Mouse (Mus musculus): ENCODE results near the gene Pkp4. TPM values are rescaled to one million over a fixed set of nuclear protein-coding genes. Genes with fewer than 3 reads are reported as not detected.

Pkp4 gene
- polyA plus RNA-seq, 1 experiment from 2014 or later = 25.1 TPM

DNA sequence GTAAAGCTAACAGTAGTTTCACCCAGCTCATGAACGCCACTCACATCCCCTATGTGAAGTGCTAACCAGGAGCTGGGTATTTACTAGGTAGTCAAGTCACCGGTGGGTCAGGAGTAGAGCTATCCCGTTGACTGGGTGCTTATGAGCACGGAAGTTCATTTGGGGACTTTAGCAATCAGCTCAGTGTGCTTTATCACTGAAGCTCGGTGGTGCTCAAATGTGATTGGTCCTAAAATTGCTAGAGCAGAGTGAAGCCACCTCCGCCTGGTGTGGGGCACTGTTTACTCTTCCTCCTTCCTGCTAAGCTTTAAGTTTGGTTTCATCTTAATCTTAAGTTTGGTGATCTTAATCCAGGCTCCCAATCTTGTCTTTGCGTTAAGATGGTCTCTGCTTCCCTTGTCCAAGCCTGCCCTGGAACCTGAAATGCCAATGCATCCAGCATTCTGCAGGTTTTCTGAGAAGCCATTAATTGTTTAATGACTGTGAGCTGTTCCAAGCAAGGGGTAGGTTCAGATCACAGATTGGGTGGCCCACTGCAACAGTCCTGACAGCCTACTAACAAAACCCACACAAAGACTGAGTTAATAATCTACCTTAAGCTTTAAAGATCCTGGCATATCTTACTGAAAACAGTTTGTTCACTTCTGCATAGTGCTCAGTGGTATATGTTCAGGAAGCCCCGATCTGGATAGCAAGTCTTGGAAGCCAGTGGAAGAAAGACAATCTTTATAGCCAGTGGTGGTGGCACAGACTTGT, 67.0 kb downstream of the Pkp4 start:
- no peaks in the 10 kb centered on the region for H3K36me3 ChIP-seq
- no peak overlapping the region for H3K27ac ChIP-seq

DNA sequence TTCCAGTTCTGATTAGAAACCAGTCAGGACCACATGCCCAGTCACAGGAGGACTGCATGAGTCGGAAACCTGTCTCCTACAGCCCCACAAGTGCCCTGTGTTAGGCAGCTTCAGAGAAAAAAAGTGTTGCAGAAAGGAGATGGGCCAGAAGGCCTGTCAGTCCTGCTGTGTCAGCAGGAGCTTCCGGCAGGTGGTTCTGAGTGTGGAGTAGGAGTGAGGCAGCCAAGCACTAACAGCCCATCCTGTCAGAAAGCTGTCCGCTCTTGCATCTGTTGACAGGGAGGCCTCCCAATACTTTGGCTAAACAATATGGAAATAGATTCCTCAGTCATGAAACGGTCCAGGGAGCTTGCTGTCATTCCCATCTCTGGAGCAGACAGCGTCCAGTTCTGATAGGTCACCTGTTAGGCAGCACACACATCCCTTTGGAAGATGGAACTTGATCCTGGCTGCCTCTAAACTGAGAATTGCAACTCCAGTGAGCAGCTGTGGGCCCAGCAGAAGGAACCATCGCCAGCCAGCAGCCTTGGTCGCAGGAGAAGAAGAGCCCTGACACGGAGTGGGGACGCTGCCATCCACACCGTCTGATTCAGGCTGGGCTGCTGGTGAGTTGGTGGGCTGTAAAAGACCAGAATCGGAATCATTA, 68.7 kb downstream of the Pkp4 start:
- Histone ChIP-seq H3K4me1 (no peaks in the 10 kb centered on the region), H3K36me3 (no peaks in the 10 kb centered on the region), H3K4me2 (replicated peaks) (no peak overlapping the region), H3K27ac (no peak overlapping the region), H3K4me3 (no peak overlapping the region), H3K9ac (no peak overlapping the region), H3K9me3 (no peaks in the 10 kb centered on the region), H3K27me3 (no peaks in the 10 kb centered on the region)
- ATAC-seq (ENCODE audit: insufficient number of reproducible peaks, insufficient read depth, low FRiP score, low TSS enrichment) = no peak
- 88% methylated on average over 11 of the region's 11 CpGs for WGBS

More for the DNA sequence above, 67.0 kb downstream of the Pkp4 start:
- no peak overlapping the region for H3K9ac ChIP-seq
- H3K9me3 ChIP-seq = no peaks in the 10 kb centered on the region
- WGBS = 90% methylated on average over 8 of the region's 8 CpGs
- H3K4me1 ChIP-seq = no peaks in the 10 kb centered on the region
- H3K4me3 ChIP-seq = no peak overlapping the region
- no peaks in the 10 kb centered on the region for H3K27me3 ChIP-seq
- ATAC-seq (ENCODE audit: insufficient number of reproducible peaks, insufficient read depth, low FRiP score, low TSS enrichment) = no peak
- no peak overlapping the region for H3K4me2 ChIP-seq (replicated peaks)

DNA sequence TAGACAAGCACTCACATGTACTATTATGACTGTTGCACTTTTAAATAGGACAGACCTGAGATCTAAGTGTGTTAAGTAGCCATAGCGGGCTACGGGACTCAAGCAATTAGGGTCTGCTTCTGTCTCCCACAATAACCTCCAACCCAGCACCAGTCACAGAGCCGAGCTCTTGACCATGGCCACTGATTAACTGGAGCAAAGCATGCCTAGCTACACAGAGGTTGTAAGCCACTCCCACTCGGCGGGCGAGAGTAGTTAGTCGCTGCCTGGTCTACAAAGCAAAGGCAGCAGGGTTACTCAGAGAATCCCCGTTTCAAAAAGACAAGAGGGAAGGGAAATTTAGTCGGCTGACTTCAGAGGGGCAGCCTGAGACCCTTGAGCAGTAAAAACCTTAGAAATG, 70.0 kb downstream of the Pkp4 start:
- no peak for ATAC-seq (ENCODE audit: insufficient number of reproducible peaks, insufficient read depth, low FRiP score, low TSS enrichment)
- no peaks in the 10 kb centered on the region for H3K9me3 ChIP-seq
- no peaks in the 10 kb centered on the region for H3K27me3 ChIP-seq
- no peaks in the 10 kb centered on the region for H3K4me1 ChIP-seq
- H3K27ac ChIP-seq = no peak overlapping the region
- H3K4me3 ChIP-seq = no peak overlapping the region
- WGBS = 57% methylated on average over 9 of the region's 9 CpGs
- H3K9ac ChIP-seq = no peak overlapping the region
- H3K36me3 ChIP-seq = no peaks in the 10 kb centered on the region
- H3K4me2 ChIP-seq (replicated peaks) = no peak overlapping the region

DNA sequence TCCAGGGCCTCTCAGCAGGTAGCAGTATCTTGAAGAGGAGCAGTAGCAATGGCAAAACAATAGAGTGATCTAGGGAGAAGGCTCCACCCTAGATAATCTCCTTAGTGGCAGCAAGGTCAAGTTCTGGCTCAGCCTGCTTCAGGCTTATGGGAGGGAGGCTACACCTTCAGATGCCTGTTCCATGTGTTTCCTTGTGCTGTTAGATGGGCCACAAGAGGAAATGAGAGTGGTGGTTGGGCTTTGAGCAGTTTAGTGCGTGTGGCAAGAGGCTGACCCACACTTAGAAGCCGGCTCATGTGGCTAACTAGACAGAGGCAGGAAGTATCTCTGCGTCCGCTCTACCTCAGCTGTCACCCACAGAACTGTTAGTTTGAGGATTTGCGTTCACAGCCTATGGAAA, 70.9 kb downstream of the Pkp4 start:
- ATAC-seq (ENCODE audit: insufficient number of reproducible peaks, insufficient read depth, low FRiP score, low TSS enrichment) = no peak
- H3K9me3 ChIP-seq = no peaks in the 10 kb centered on the region
- H3K36me3 ChIP-seq = no peaks in the 10 kb centered on the region
- 86% methylated on average over 5 of the region's 5 CpGs for WGBS
- no peak overlapping the region for H3K4me3 ChIP-seq
- H3K27me3 ChIP-seq = no peaks in the 10 kb centered on the region
- no peak overlapping the region for H3K9ac ChIP-seq
- no peaks in the 10 kb centered on the region for H3K4me1 ChIP-seq
- no peak overlapping the region for H3K27ac ChIP-seq
- H3K4me2 ChIP-seq (replicated peaks) = no peak overlapping the region

DNA sequence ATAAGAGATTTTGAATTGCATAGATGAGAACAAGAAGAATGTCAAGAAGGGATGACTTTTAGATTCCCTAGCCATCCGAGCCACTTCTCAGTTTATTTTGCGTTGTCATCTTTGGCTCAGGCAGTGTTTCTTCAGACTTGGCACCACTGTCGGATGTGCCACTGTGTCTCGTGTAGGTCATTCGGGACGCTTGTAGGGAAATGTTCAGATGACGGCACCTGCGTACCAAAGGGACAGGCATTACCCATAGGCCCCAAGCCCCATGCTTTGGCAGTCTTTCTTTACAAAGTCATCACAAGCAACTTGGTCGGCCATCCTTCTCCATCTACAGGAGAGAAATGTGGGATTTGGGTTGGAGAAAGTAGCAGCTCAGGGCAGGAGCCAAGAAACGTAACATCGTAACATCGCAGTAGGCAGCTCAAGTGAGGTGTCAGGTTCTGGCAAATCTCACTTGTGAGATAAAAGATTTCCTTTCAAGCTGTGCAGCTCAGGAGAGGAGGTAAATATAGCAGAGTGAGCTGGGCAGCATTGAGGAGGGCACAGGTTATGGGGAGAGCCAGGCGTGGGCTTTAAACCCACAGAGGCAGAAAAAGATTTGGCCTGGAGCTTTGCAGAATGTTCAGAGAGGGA, 72.8 kb downstream of the Pkp4 start:
- no peaks in the 10 kb centered on the region for H3K36me3 ChIP-seq
- H3K27ac ChIP-seq = no peak overlapping the region
- H3K4me3 ChIP-seq = no peak overlapping the region
- 91% methylated on average over 13 of the region's 13 CpGs for WGBS
- H3K27me3 ChIP-seq = no peaks in the 10 kb centered on the region
- no peaks in the 10 kb centered on the region for H3K9me3 ChIP-seq
- no peak overlapping the region for H3K4me2 ChIP-seq (replicated peaks)
- no peak overlapping the region for H3K9ac ChIP-seq
- no peaks in the 10 kb centered on the region for H3K4me1 ChIP-seq
- no peak for ATAC-seq (ENCODE audit: insufficient number of reproducible peaks, insufficient read depth, low FRiP score, low TSS enrichment)

DNA sequence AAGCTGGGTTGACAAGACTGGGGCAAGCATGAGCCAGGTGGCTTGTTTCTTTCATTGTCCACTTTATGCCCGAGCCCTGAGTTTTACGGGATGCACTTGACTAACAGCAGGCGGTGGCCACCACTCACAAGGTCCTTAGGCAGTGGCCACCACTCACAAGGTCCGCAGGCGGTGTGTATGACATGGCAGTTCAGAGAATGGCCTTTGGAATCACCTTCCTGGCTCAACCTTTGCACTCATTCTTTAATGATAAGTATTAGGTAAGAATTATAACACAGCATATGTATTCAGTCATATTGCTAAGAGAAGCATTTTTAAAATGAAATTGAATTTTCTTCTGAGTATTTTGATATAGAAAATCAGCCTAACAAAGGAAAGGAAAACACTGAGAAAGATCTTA, 73.3 kb downstream of the Pkp4 start:
- no peak for ATAC-seq (ENCODE audit: insufficient number of reproducible peaks, insufficient read depth, low FRiP score, low TSS enrichment)
- Histone ChIP-seq H3K9ac (no peak overlapping the region), H3K4me2 (replicated peaks) (no peak overlapping the region), H3K4me3 (no peak overlapping the region), H3K36me3 (no peaks in the 10 kb centered on the region), H3K27ac (no peak overlapping the region), H3K9me3 (no peaks in the 10 kb centered on the region), H3K4me1 (no peaks in the 10 kb centered on the region), H3K27me3 (no peaks in the 10 kb centered on the region)
- 96% methylated on average over 5 of the region's 5 CpGs for whole genome bisulfite sequencing

DNA sequence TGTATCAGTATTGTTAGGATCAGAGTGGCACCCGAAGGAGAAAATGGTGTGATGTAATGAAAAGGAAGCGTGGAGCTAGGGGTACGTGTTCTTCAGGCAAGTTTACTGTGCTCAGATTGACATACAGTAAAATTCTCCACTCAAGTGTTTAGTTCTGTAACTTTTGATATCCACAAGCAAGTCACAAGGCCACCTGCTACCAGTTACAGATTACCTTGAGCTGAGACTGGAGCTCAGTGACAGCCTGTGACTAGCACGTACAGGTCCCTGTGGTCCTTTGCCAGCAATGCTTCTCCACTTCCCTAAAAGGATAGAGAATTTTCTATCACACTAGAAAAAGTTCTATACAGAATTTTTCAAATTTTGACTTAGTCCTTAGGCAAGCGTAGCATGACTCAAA, 73.9 kb downstream of the Pkp4 start:
- Histone ChIP-seq H3K27ac (no peak overlapping the region), H3K4me3 (no peak overlapping the region), H3K4me1 (no peaks in the 10 kb centered on the region), H3K4me2 (replicated peaks) (no peak overlapping the region), H3K9ac (no peak overlapping the region), H3K27me3 (no peaks in the 10 kb centered on the region), H3K9me3 (no peaks in the 10 kb centered on the region), H3K36me3 (no peaks in the 10 kb centered on the region)
- 92% methylated on average over 5 of the region's 5 CpGs for WGBS
- no peak for ATAC-seq (ENCODE audit: insufficient number of reproducible peaks, insufficient read depth, low FRiP score, low TSS enrichment)

DNA sequence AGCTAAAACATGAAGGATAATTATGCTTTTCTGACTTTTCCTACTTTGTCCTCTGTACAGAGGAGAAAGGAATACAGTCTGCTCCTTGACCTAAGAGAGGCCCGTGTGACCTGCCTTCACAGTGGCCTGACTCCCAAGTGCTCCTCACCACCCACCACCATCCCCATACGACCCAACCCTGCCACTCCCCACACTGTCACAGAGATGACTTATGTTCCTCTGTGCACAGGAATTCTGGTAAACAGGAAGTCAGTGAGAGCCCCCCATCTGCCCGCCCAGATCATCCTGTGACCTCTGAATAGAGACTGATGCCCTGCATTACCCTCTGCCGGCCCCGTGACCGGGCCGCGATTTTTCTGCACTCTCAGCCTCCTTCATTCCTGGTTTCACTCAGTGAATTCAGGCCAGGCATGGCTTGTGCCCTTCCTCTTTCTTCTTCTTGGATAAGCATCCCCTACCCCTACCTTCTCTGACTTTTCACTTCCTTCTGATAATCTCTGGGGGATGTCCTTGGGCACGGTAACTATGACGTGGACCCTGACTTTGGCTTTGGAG, 79.3 kb downstream of the Pkp4 start:
- H3K4me3 ChIP-seq = no peak overlapping the region
- 76% methylated on average over 10 of the region's 10 CpGs for WGBS
- H3K4me1 ChIP-seq = no peaks in the 10 kb centered on the region
- H3K9me3 ChIP-seq = no peaks in the 10 kb centered on the region
- H3K4me2 ChIP-seq (replicated peaks) = no peak overlapping the region
- no peak for ATAC-seq (ENCODE audit: insufficient number of reproducible peaks, insufficient read depth, low FRiP score, low TSS enrichment)
- H3K36me3 ChIP-seq = 0 out of 2 replicates have a peak, but pooled peaks cover 2% of the 10 kb centered on the region
- H3K27ac ChIP-seq = no peak overlapping the region
- H3K27me3 ChIP-seq = no peaks in the 10 kb centered on the region
- H3K9ac ChIP-seq = no peak overlapping the region

DNA sequence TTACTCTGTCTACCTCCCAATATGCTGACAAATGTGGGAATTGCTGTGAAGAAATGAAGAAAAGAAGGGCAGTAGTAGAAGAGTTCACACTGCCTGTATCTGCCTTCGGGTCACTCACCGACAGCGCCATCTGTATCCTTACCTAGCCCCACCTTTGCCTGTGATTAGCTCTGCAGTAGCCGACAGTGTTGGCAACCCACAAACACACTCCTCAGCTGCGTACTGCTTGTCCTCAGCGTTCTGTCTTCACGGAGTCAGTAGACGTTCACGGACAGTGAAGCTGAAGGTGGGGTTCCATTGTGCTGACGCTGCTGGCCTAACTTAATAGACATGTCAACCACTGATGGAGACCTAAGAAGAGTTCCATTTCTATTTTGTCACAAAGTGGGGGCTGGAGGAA, 81.5 kb downstream of the Pkp4 start:
- Histone ChIP-seq H3K4me1 (no peaks in the 10 kb centered on the region), H3K9me3 (no peaks in the 10 kb centered on the region), H3K27me3 (no peaks in the 10 kb centered on the region), H3K27ac (no peak overlapping the region), H3K9ac (no peak overlapping the region), H3K4me3 (no peak overlapping the region), H3K4me2 (replicated peaks) (no peak overlapping the region), H3K36me3 (0 out of 2 replicates have a peak, but pooled peaks cover 2% of the 10 kb centered on the region)
- 95% methylated on average over 10 of the region's 10 CpGs for WGBS
- ATAC-seq (ENCODE audit: insufficient number of reproducible peaks, insufficient read depth, low FRiP score, low TSS enrichment) = no peak

DNA sequence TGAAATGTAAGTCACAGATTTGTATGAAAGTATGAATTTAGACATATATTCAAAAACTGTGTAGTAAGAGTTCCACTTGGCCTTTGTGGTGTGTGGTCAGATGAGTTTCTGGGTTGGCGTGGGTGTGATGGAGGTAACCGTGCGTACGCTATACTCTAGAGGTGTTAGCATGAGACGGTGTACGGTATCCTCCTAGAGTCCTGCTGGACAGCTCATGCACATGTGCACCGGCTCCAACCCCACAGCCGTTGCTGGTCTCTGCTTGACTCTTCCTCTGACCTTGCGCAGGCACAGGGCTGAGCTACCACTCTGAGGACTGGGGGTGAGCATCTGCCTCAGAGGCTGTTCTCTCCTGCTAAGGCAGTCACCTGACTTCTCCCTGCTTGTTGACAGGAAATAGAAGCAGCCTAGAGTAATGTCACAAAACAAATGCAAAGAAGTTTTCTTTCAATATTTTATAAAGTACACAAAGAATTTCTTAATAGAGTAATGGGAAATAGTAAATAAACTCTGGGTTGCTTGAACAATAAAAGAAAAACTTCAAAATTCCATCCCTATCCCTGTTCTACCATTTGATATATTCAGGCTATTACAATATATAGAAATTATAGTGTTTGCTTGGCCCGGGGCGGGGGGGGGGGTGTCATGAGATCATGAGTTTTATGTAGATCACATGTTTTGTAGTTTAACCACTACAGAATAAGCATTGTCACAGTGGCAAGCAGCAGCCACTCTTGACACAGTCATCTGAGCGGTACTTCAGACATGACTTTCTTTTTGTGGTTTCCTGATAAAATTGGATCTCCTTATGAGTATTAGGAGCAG, 83.8 kb downstream of the Pkp4 start:
- Histone ChIP-seq H3K36me3 (0 out of 2 replicates have a peak, but pooled peaks cover 2% of the 10 kb centered on the region), H3K9ac (no peak overlapping the region), H3K27me3 (no peaks in the 10 kb centered on the region), H3K4me1 (no peaks in the 10 kb centered on the region), H3K4me2 (replicated peaks) (no peak overlapping the region), H3K4me3 (no peak overlapping the region), H3K9me3 (no peaks in the 10 kb centered on the region), H3K27ac (no peak overlapping the region)
- 91% methylated on average over 12 of the region's 12 CpGs for WGBS
- no peak for ATAC-seq (ENCODE audit: insufficient number of reproducible peaks, insufficient read depth, low FRiP score, low TSS enrichment)

DNA sequence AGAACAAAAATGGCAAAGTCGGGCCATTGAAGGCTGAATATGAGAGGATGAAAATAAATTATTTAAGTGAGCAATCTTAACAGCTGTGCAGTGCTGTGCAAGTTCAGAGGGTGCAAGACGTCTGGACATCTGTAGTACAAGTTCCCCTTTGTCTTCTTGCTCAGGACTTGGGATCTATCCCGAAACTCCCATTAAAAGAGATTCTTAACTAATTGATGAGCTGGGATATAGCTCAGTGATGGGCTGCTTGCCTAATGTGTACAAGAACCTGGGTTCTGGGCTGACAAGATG, 84.4 kb downstream of the Pkp4 start:
- Histone ChIP-seq H3K9me3 (no peaks in the 10 kb centered on the region), H3K27ac (no peak overlapping the region), H3K4me3 (no peak overlapping the region), H3K4me1 (no peaks in the 10 kb centered on the region), H3K27me3 (no peaks in the 10 kb centered on the region), H3K4me2 (replicated peaks) (no peak overlapping the region), H3K36me3 (0 out of 2 replicates have a peak, but pooled peaks cover 2% of the 10 kb centered on the region), H3K9ac (no peak overlapping the region)
- no peak for ATAC-seq (ENCODE audit: insufficient number of reproducible peaks, insufficient read depth, low FRiP score, low TSS enrichment)
- WGBS = 67% methylated on average over 3 of the region's 3 CpGs

All from embryonic facial prominence, embryonic 12.5 days (tissue).